Mouse (Mus musculus): Measurements from ENCODE around the gene Zpr1. TPM values are rescaled to one million over a fixed set of nuclear protein-coding genes. Genes with fewer than 3 reads are reported as not detected.

Zpr1 gene
- polyA plus RNA-seq, 1 experiment from 2014 or later, result 92.6 TPM

GRCm38 (mm10) chr9:46328572-46329249 is 55.8 kb downstream of the Zpr1 start:
- peak; percentile 60 for DNase-seq (ENCODE audit: low spot score)
- Histone ChIP-seq H3K9me3 (ENCODE audit: control insufficient read depth, low read length) (no peaks in the 10 kb centered on the region), H3K4me3 (ENCODE audit: low read depth, low read length) (peak overlapping the region; percentile 46), H3K4me2 (peak overlapping the region; percentile 84), H3K4me1 (replicated peaks; ENCODE audit: control insufficient read depth, insufficient read depth, low read length) (peaks cover 4% of the 10 kb centered on the region), H3K27me3 (replicated peaks; ENCODE audit: control insufficient read depth, insufficient read depth, low read length) (peaks cover 12% of the 10 kb centered on the region), H3K27ac (ENCODE audit: low read depth, low read length) (peak overlapping the region; percentile 32; the same call in 1 of the 2 replicates), H3K9ac (ENCODE audit: low read depth, low read length) (peak overlapping the region; percentile 64), H3K36me3 (ENCODE audit: control insufficient read depth, insufficient read depth, low read length) (no peaks in the 10 kb centered on the region)
- 13% methylated on average over 30 of the region's 30 CpGs for WGBS
- ATAC-seq (replicated peaks; ENCODE audit: low FRiP score), result 0 out of 2 replicates have a peak, but pooled peaks have one; percentile 34

- Histone ChIP-seq H3K4me3 (ENCODE audit: low read depth, low read length) (peak overlapping the region; percentile 46), H3K4me1 (replicated peaks; ENCODE audit: control insufficient read depth, insufficient read depth, low read length) (peaks cover 4% of the 10 kb centered on the region), H3K27me3 (replicated peaks; ENCODE audit: control insufficient read depth, insufficient read depth, low read length) (peaks cover 15% of the 10 kb centered on the region), H3K9me3 (ENCODE audit: control insufficient read depth, low read length) (no peaks in the 10 kb centered on the region), H3K36me3 (ENCODE audit: control insufficient read depth, insufficient read depth, low read length) (no peaks in the 10 kb centered on the region), H3K27ac (ENCODE audit: low read depth, low read length) (peak overlapping the region; percentile 32; the same call in 1 of the 2 replicates), H3K4me2 (peak overlapping the region; percentile 84), H3K9ac (ENCODE audit: low read depth, low read length) (peak overlapping the region; percentile 64)
- WGBS, result 4% methylated on average over 19 of the region's 19 CpGs
- DNase-seq (ENCODE audit: low spot score) (no peak), ATAC-seq (replicated peaks; ENCODE audit: low FRiP score) (no peak)
Observed at GRCm38 (mm10) chr9:46329250-46329648, 56.4 kb downstream of the Zpr1 start.

DNA sequence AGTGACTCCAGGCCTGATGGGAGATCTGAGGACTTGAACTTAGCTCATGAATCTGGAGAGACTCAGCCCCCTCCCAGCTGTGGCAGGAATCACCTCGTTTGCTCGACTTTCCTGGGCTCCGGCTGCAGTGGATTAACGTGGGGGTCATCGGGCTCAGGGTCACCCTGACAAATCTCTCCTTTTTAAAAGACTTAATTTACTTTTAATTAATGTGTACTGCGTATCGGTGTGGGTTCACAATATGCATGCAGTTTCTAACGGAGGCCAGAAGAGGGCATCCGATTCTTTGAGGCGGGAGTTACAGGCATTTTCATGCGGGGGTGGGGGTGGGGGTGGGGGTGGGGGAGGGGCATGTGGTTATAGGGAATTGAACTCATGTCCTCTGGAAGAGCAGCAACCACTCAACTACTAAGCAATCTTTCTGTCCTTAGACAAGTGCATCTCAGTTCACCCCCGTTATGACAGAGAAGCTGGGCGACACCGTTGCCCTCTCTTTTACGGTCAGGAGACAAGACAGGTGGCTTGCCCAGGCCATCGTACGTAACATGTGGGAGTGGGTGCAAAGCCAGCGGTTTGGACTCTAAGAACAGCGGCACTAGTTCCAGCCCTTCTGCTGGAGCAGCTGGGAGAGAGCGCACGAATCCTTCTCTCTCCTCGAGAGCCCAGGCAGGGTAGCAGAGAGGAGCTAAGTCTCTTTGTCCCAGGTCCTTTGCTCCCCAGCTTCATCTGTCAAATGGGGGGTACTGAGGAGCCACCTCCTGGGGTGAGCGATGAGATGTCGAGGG is 57.1 kb downstream of the Zpr1 start:
- H3K4me2 ChIP-seq, result peak overlapping the region; percentile 84
- peaks cover 20% of the 10 kb centered on the region for H3K27me3 ChIP-seq (replicated peaks; ENCODE audit: control insufficient read depth, insufficient read depth, low read length)
- no peaks in the 10 kb centered on the region for H3K9me3 ChIP-seq (ENCODE audit: control insufficient read depth, low read length)
- H3K27ac ChIP-seq (ENCODE audit: low read depth, low read length), result no peak overlapping the region
- H3K9ac ChIP-seq (ENCODE audit: low read depth, low read length), result no peak overlapping the region
- no peak overlapping the region; the same call in 1 of the 2 replicates for H3K4me3 ChIP-seq (ENCODE audit: low read depth, low read length)
- H3K36me3 ChIP-seq (ENCODE audit: control insufficient read depth, insufficient read depth, low read length), result no peaks in the 10 kb centered on the region
- peaks cover 4% of the 10 kb centered on the region for H3K4me1 ChIP-seq (replicated peaks; ENCODE audit: control insufficient read depth, insufficient read depth, low read length)
- DNase-seq (ENCODE audit: low spot score) (no peak), ATAC-seq (replicated peaks; ENCODE audit: low FRiP score) (no peak)
- WGBS, result 13% methylated on average over 24 of the region's 24 CpGs

DNA sequence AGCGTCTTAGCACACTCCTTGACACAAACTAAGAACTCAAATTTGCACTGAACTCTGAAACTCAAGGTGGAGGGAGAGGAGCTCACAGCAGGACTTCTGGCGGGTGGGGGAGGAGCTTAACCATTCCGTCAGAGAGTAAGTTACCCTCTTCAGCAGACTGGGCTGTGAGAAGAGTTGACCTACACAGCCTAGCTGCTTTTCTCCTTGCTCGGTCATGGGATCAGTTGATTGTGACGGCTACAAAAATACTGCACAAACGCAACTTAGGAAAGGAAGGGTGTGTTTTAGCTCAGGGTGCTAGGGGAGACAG is 57.7 kb downstream of the Zpr1 start:
- Histone ChIP-seq H3K36me3 (ENCODE audit: control insufficient read depth, insufficient read depth, low read length) (no peaks in the 10 kb centered on the region), H3K4me1 (replicated peaks; ENCODE audit: control insufficient read depth, insufficient read depth, low read length) (peaks cover 4% of the 10 kb centered on the region), H3K4me3 (ENCODE audit: low read depth, low read length) (no peak overlapping the region), H3K9ac (ENCODE audit: low read depth, low read length) (no peak overlapping the region), H3K27ac (ENCODE audit: low read depth, low read length) (no peak overlapping the region), H3K4me2 (peak overlapping the region; percentile 30; the same call in 1 of the 2 replicates), H3K9me3 (ENCODE audit: control insufficient read depth, low read length) (no peaks in the 10 kb centered on the region), H3K27me3 (replicated peaks; ENCODE audit: control insufficient read depth, insufficient read depth, low read length) (peaks cover 25% of the 10 kb centered on the region)
- ATAC-seq (replicated peaks; ENCODE audit: low FRiP score), result no peak
- 38% methylated on average over 6 of the region's 6 CpGs for WGBS
- no peak for DNase-seq (ENCODE audit: low spot score)

- WGBS, result 81% methylated on average over 1 of the region's 1 CpGs
- Histone ChIP-seq H3K9ac (ENCODE audit: low read depth, low read length) (no peak overlapping the region), H3K4me1 (replicated peaks; ENCODE audit: control insufficient read depth, insufficient read depth, low read length) (peaks cover 4% of the 10 kb centered on the region), H3K36me3 (ENCODE audit: control insufficient read depth, insufficient read depth, low read length) (no peaks in the 10 kb centered on the region), H3K27ac (ENCODE audit: low read depth, low read length) (no peak overlapping the region), H3K27me3 (replicated peaks; ENCODE audit: control insufficient read depth, insufficient read depth, low read length) (peaks cover 26% of the 10 kb centered on the region), H3K9me3 (ENCODE audit: control insufficient read depth, low read length) (no peaks in the 10 kb centered on the region), H3K4me2 (no peak overlapping the region), H3K4me3 (ENCODE audit: low read depth, low read length) (no peak overlapping the region)
- no peak for ATAC-seq (replicated peaks; ENCODE audit: low FRiP score)
- DNase-seq (ENCODE audit: low spot score), result peak; percentile 10
Observed at GRCm38 (mm10) chr9:46331301-46331700, 58.4 kb downstream of the Zpr1 start.

Other genes with a start within 250 kb of the Zpr1 start
- 1,257 and 1,278 TPM in 2 replicates for gene Apoa1, start 44.5 kb upstream of the Zpr1 start, polyA plus RNA-seq (2014; fragmentation: Nextera tagmentation; extraction: Ambion mirVana)
- gene Apoc3, start 37.4 kb upstream of the Zpr1 start, polyA plus RNA-seq (2014; fragmentation: Nextera tagmentation; extraction: Ambion mirVana), result 1.4 and 4.2 TPM in 2 replicates
- gene Apoa4, start 32.4 kb upstream of the Zpr1 start, polyA plus RNA-seq (2014; fragmentation: Nextera tagmentation; extraction: Ambion mirVana), result not detected in 2 replicates
- gene Apoa5, start 4.4 kb upstream of the Zpr1 start, polyA plus RNA-seq (2014; fragmentation: Nextera tagmentation; extraction: Ambion mirVana), result 0.21 and 0.38 TPM in 2 replicates
- gene Bud13, start 9.9 kb downstream of the Zpr1 start, polyA plus RNA-seq (2014; fragmentation: Nextera tagmentation; extraction: Ambion mirVana), result 20.7 and 22.4 TPM in 2 replicates
- not detected in 2 replicates for gene 4931429L15Rik, start 46.9 kb downstream of the Zpr1 start, polyA plus RNA-seq (2014; fragmentation: Nextera tagmentation; extraction: Ambion mirVana)